Mouse (Mus musculus): Measurements from ENCODE around the gene Tmem120a. TPM values are rescaled to one million over a fixed set of nuclear protein-coding genes. Genes with fewer than 3 reads are reported as not detected.

Gene Tmem120a
- polyA plus RNA-seq, 1 experiment from 2014 or later, result 84.5 TPM

GRCm38 (mm10) chr5:135702190-135702589 is 42.1 kb downstream of the Tmem120a start:
- 91% methylated on average over 6 of the region's 6 CpGs for WGBS

GRCm38 (mm10) chr5:135701601-135702000 is 42.6 kb downstream of the Tmem120a start:
- Histone ChIP-seq H3K4me1 (replicated peaks) (no peaks in the 10 kb centered on the region), H3K27ac (replicated peaks) (no peak overlapping the region), H3K36me3 (peaks cover 44% of the 10 kb centered on the region; the same call in 1 of the 2 replicates), H3K27me3 (no peaks in the 10 kb centered on the region), H3K9ac (no peak overlapping the region), H3K9me3 (no peaks in the 10 kb centered on the region), H3K4me3 (no peak overlapping the region), H3K4me2 (no peak overlapping the region)
- whole genome bisulfite sequencing, result 96% methylated on average over 4 of the region's 4 CpGs
- ATAC-seq (ENCODE audit: low read depth), result no peak

More at GRCm38 (mm10) chr5:135702190-135702589, 42.1 kb downstream of the Tmem120a start:
- Histone ChIP-seq H3K4me3 (no peak overlapping the region), H3K36me3 (peaks cover 50% of the 10 kb centered on the region), H3K4me1 (replicated peaks) (no peaks in the 10 kb centered on the region), H3K9ac (no peak overlapping the region), H3K27me3 (no peaks in the 10 kb centered on the region), H3K27ac (replicated peaks) (no peak overlapping the region), H3K4me2 (no peak overlapping the region), H3K9me3 (no peaks in the 10 kb centered on the region)
- no peak for ATAC-seq (ENCODE audit: low read depth)

GRCm38 (mm10) chr5:135697711-135698111 is 46.5 kb downstream of the Tmem120a start:
- Histone ChIP-seq H3K36me3 (peaks cover 29% of the 10 kb centered on the region; the same call in 1 of the 2 replicates), H3K4me3 (no peak overlapping the region), H3K27ac (replicated peaks) (no peak overlapping the region), H3K4me2 (no peak overlapping the region), H3K9me3 (no peaks in the 10 kb centered on the region), H3K9ac (no peak overlapping the region), H3K4me1 (replicated peaks) (no peaks in the 10 kb centered on the region), H3K27me3 (no peaks in the 10 kb centered on the region)
- ATAC-seq (ENCODE audit: low read depth), result no peak
- 83% methylated on average over 5 of the region's 5 CpGs for WGBS

GRCm38 (mm10) chr5:135695277-135695721 is 48.9 kb downstream of the Tmem120a start:
- peaks cover 11% of the 10 kb centered on the region; the same call in 1 of the 2 replicates for H3K36me3 ChIP-seq
- WGBS, result 69% methylated on average over 7 of the region's 7 CpGs
- ATAC-seq (ENCODE audit: low read depth), result no peak
- no peaks in the 10 kb centered on the region for H3K9me3 ChIP-seq
- H3K4me2 ChIP-seq, result no peak overlapping the region
- peaks cover 12% of the 10 kb centered on the region for H3K4me1 ChIP-seq (replicated peaks)
- no peak overlapping the region for H3K9ac ChIP-seq
- H3K27me3 ChIP-seq, result no peaks in the 10 kb centered on the region
- H3K27ac ChIP-seq (replicated peaks), result no peak overlapping the region
- H3K4me3 ChIP-seq, result no peak overlapping the region

GRCm38 (mm10) chr5:135693281-135693853 is 50.9 kb downstream of the Tmem120a start:
- Histone ChIP-seq H3K27me3 (no peaks in the 10 kb centered on the region), H3K4me1 (replicated peaks) (peaks cover 23% of the 10 kb centered on the region), H3K9ac (no peak overlapping the region), H3K4me2 (no peak overlapping the region), H3K4me3 (no peak overlapping the region), H3K36me3 (no peaks in the 10 kb centered on the region), H3K9me3 (no peaks in the 10 kb centered on the region), H3K27ac (replicated peaks) (no peak overlapping the region)
- WGBS, result 95% methylated on average over 5 of the region's 5 CpGs
- no peak for ATAC-seq (ENCODE audit: low read depth)

- ATAC-seq (ENCODE audit: low read depth), result no peak
- H3K4me2 ChIP-seq, result peak overlapping the region; percentile 98
- no peak overlapping the region for H3K9ac ChIP-seq
- 88% methylated on average over 4 of the region's 4 CpGs for WGBS
- H3K4me3 ChIP-seq, result no peak overlapping the region
- no peaks in the 10 kb centered on the region for H3K27me3 ChIP-seq
- no peaks in the 10 kb centered on the region for H3K9me3 ChIP-seq
- H3K27ac ChIP-seq (replicated peaks), result no peak overlapping the region
- H3K36me3 ChIP-seq, result no peaks in the 10 kb centered on the region
- H3K4me1 ChIP-seq (replicated peaks), result peaks cover 28% of the 10 kb centered on the region
Observed at GRCm38 (mm10) chr5:135691266-135691665, 53.0 kb downstream of the Tmem120a start.

GRCm38 (mm10) chr5:135690401-135690800 is 53.8 kb downstream of the Tmem120a start:
- 78% methylated on average over 5 of the region's 5 CpGs for WGBS
- H3K27ac ChIP-seq (replicated peaks), result no peak overlapping the region
- H3K4me3 ChIP-seq, result peak overlapping the region; percentile 65
- peaks cover 28% of the 10 kb centered on the region for H3K4me1 ChIP-seq (replicated peaks)
- ATAC-seq (ENCODE audit: low read depth), result no peak
- H3K9ac ChIP-seq, result peak overlapping the region; percentile 78; the same call in 1 of the 2 replicates
- peak overlapping the region; percentile 98 for H3K4me2 ChIP-seq
- no peaks in the 10 kb centered on the region for H3K27me3 ChIP-seq
- no peaks in the 10 kb centered on the region for H3K36me3 ChIP-seq
- no peaks in the 10 kb centered on the region for H3K9me3 ChIP-seq

Small RNAs within 50 kb of the gene (microRNA-seq; reads per million reads assigned to microRNA genes)
- gene Mir7034, result not detected

Other genes with a start within 250 kb of the Tmem120a start
- 48.3 and 48.6 TPM in 2 replicates for gene Hip1, start 199.3 kb downstream of the Tmem120a start, polyA plus RNA-seq (2015; fragmentation: Nextera tagmentation; extraction: Ambion mirVana)
- not detected in 2 replicates for gene Ccl26, start 180.9 kb downstream of the Tmem120a start, polyA plus RNA-seq (2015; fragmentation: Nextera tagmentation; extraction: Ambion mirVana)
- gene Ccl24, start 171.4 kb downstream of the Tmem120a start, polyA plus RNA-seq (2015; fragmentation: Nextera tagmentation; extraction: Ambion mirVana), result 3.1 and 3.4 TPM in 2 replicates
- gene Rhbdd2, start 111.8 kb downstream of the Tmem120a start, polyA plus RNA-seq (2015; fragmentation: Nextera tagmentation; extraction: Ambion mirVana), result 69.0 and 82.2 TPM in 2 replicates
- 110 and 114 TPM in 2 replicates for gene Por, start 74.4 kb downstream of the Tmem120a start, polyA plus RNA-seq (2015; fragmentation: Nextera tagmentation; extraction: Ambion mirVana)
- gene Styxl1, start 33.9 kb upstream of the Tmem120a start, polyA plus RNA-seq (2015; fragmentation: Nextera tagmentation; extraction: Ambion mirVana), result 0.68 TPM in 1 of 2 replicates, not detected in the other
- 607 and 633 TPM in 2 replicates for gene Mdh2, start 34.0 kb upstream of the Tmem120a start, polyA plus RNA-seq (2015; fragmentation: Nextera tagmentation; extraction: Ambion mirVana)
- 77.2 and 85.9 TPM in 2 replicates for gene Srrm3, start 62.4 kb upstream of the Tmem120a start, polyA plus RNA-seq (2015; fragmentation: Nextera tagmentation; extraction: Ambion mirVana)
- 15.8 and 19.3 TPM in 2 replicates for gene Hspb1, start 143.5 kb upstream of the Tmem120a start, polyA plus RNA-seq (2015; fragmentation: Nextera tagmentation; extraction: Ambion mirVana)
- gene Ywhag, start 190.2 kb upstream of the Tmem120a start, polyA plus RNA-seq (2015; fragmentation: Nextera tagmentation; extraction: Ambion mirVana), result 665 and 740 TPM in 2 replicates
- 0.79 and 1.9 TPM in 2 replicates for gene Ssc4d, start 230.1 kb upstream of the Tmem120a start, polyA plus RNA-seq (2015; fragmentation: Nextera tagmentation; extraction: Ambion mirVana)
- gene Zp3, start 235.7 kb upstream of the Tmem120a start, polyA plus RNA-seq (2015; fragmentation: Nextera tagmentation; extraction: Ambion mirVana), result 0.14 TPM in 1 of 2 replicates, not detected in the other